Mouse (Mus musculus): ENCODE results near the gene Ms4a7. TPM values are rescaled to one million over a fixed set of nuclear protein-coding genes. Genes with fewer than 3 reads are reported as not detected.
A peak's percentile ranks its signal among the peaks of the same experiment; 100 is the strongest.

The Ms4a7 gene
- 0.09 TPM for polyA plus RNA-seq (2021)

- ChIA-PET CTCF (no interaction called here), POLR2A (no interaction called here)
- in situ Hi-C loops (cut with MboI; ENCODE audit: low pct_unique_long_range_greater_than_20kb): no loop called here
- no peak for TF ChIP-seq CTCF (IDR thresholded peaks at IDR 0.05)
- DNase-seq (ENCODE audit: low read depth, low spot score) (no peak), ATAC-seq (no peak)
- peaks cover 73% of the 10 kb centered on the region for H3K27me3 ChIP-seq
Measured at GRCm38 (mm10) chr19:11335932-11336331, at the start of gene Ms4a7. Gene Ms4a7, minus strand, starts transcription at chr19:11336146.

DNA sequence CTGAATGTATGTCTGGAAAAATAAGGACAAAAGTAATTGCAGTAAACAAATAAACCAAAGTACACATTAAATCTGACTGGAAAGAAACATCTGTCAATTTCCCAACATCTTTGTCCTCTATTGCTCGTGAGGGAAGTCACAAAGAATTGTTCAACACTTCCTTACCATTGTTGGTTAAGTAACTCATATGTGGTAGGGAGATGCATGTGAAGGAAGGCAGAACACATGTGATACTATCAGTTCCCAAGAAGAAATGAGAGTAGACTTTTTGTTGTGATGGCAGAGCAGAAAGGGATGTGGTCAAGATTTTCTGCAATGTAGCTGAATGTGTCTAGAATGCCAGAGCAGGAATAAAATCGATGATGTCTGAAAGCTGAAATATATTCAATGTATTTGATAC lies 40.5 kb upstream of the Ms4a7 start:
- DNase-seq (ENCODE audit: low read depth, low spot score) (no peak), ATAC-seq (no peak)
- in situ Hi-C loops (cut with MboI; ENCODE audit: low pct_unique_long_range_greater_than_20kb): no loop called here
- H3K27me3 ChIP-seq: peaks cover 57% of the 10 kb centered on the region
- CTCF ChIA-PET: no interaction called here
- TF ChIP-seq CTCF (IDR thresholded peaks at IDR 0.05): no peak
- POLR2A ChIA-PET: no interaction called here

- DNase-seq (ENCODE audit: low read depth, low spot score) (no peak), ATAC-seq (no peak)
- H3K27me3 ChIP-seq: peaks cover 68% of the 10 kb centered on the region
- in situ Hi-C loops (cut with MboI; ENCODE audit: low pct_unique_long_range_greater_than_20kb): no loop called here
- no peak for TF ChIP-seq CTCF (IDR thresholded peaks at IDR 0.05)
- ChIA-PET CTCF (interaction anchor here (1.1 kb wide), 1 partner anchor 11 kb away, joined by 3 read pairs; no protein-coding TSS in a partner anchor), POLR2A (no interaction called here)
Measured at GRCm38 (mm10) chr19:11375273-11375672, 39.3 kb upstream of the Ms4a7 start, which contains the start of gene Ms4a4a. Gene Ms4a4a, plus strand, starts transcription at chr19:11375523.

GRCm38 (mm10) chr19:11371181-11371580 lies 35.2 kb upstream of the Ms4a7 start:
- in situ Hi-C loops (cut with MboI; ENCODE audit: low pct_unique_long_range_greater_than_20kb): no loop called here
- CTCF ChIA-PET: no interaction called here
- DNase-seq (ENCODE audit: low read depth, low spot score) (no peak), ATAC-seq (no peak)
- peaks cover 69% of the 10 kb centered on the region for H3K27me3 ChIP-seq
- POLR2A ChIA-PET: interaction anchor here (0.7 kb wide), 1 partner anchor 123 kb away, joined by 3 read pairs; no protein-coding TSS in a partner anchor
- TF ChIP-seq CTCF (IDR thresholded peaks at IDR 0.05): no peak

DNA sequence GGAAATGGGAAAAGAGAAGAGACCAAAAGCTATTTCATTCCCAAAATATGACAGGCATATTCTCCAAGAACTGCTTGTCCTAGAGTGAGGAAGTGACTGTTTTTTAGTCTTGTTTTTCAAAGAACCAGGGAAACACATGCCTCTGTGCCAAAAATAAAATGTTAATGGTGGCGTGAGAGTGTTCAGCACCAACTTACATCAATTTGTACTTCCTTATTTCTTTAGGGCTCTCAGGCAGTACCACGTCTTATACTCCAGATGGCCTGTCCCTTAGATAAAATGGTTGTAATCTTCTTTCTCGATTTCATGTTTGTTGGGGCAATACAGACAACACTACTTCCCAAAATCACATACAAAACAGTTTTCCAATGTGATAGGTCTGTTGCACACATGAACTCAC lies 32.4 kb upstream of the Ms4a7 start:
- peaks cover 55% of the 10 kb centered on the region for H3K27me3 ChIP-seq
- ATAC-seq (no peak), DNase-seq (ENCODE audit: low read depth, low spot score) (no peak)
- TF ChIP-seq CTCF (IDR thresholded peaks at IDR 0.05): no peak
- POLR2A ChIA-PET: no interaction called here
- in situ Hi-C loops (cut with MboI; ENCODE audit: low pct_unique_long_range_greater_than_20kb): no loop called here
- CTCF ChIA-PET: no interaction called here

DNA sequence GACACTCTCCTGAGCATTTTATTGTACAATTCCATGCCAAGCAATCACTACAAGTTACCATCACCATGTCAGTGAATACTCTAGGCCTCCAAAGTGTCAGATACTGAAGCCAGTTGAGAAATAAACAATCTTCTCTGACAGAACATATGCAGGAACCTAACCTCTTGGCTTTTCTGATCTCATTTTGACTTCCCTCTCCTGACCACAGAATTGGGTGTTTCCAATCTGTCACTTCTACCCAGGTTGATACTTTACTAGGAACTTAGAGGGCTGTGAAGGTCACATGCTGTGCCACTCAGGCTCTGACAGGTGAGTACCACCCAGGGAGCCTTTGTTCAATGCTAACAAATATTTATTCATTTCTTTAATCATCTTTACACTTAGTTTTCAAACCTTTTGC lies 26.1 kb upstream of the Ms4a7 start:
- no peak for TF ChIP-seq CTCF (IDR thresholded peaks at IDR 0.05)
- POLR2A ChIA-PET: no interaction called here
- DNase-seq (ENCODE audit: low read depth, low spot score) (no peak), ATAC-seq (no peak)
- H3K27me3 ChIP-seq: peaks cover 30% of the 10 kb centered on the region
- CTCF ChIA-PET: interaction anchor here (1.2 to 1.5 kb wide), 3 partner anchors 12 to 239 kb away, joined by 3 to 7 read pairs (median 4); no protein-coding TSS in a partner anchor
- in situ Hi-C loops (cut with MboI; ENCODE audit: low pct_unique_long_range_greater_than_20kb): loop anchor here (5.0 kb wide), 1 partner anchor 240 kb away; the partner anchor contains the start of gene Ms4a6d

DNA sequence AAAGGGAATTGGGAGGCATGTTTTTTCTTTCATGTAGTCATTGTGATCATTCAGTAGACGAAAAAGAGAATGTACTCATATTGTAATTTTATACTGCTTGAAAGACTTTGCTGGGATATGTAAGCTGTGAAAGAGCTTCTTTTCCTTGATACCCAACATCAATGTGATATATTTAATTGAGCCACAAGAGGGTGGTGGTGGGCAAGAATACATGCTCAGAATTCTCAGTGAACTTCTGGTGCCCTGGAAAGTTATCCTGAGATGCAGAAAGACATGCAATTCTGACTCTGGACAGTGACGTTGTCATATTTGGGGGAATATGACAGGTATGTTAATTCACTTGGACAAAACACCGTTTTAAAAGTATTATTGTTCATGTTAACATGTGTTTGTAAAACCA lies 24.2 kb upstream of the Ms4a7 start:
- peaks cover 45% of the 10 kb centered on the region for H3K27me3 ChIP-seq
- TF ChIP-seq CTCF (IDR thresholded peaks at IDR 0.05): peak; percentile 65
- in situ Hi-C loops (cut with MboI; ENCODE audit: low pct_unique_long_range_greater_than_20kb): loop anchor here (5.0 kb wide), 1 partner anchor 242 kb away; the partner anchor contains the start of gene Ms4a6d
- ChIA-PET POLR2A (no interaction called here), CTCF (interaction anchor here (0.7 to 2.6 kb wide), 8 partner anchors 12 to 408 kb away, joined by 3 to 16 read pairs (median 4); partner anchors contain the start of gene Ms4a6d)
- no peak for DNase-seq (ENCODE audit: low read depth, low spot score)
- no peak for ATAC-seq

DNA sequence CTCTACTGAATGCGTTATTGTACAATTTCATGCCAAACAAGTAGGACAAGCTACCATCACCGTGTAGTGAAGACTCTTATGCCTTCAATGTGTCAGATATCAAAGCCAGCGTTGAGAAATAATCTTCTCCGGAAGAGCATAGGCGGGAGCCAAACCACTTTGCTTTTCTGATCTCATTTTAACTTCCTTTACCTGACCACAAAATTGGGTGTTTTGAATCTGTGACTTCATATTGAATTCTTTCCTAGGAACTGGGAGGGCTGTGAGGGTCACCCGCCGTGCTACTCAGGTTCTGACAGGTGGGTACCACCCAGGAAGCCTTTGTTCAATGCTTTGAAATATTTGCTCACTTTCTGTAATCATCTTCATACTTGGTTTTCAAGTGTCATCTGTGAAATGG lies 19.8 kb upstream of the Ms4a7 start:
- ATAC-seq (no peak), DNase-seq (ENCODE audit: low read depth, low spot score) (no peak)
- ChIA-PET CTCF (interaction anchor here (0.7 to 0.9 kb wide), 2 partner anchors 246 to 413 kb away, joined by 3 read pairs; no protein-coding TSS in a partner anchor), POLR2A (no interaction called here)
- in situ Hi-C loops (cut with MboI; ENCODE audit: low pct_unique_long_range_greater_than_20kb): no loop called here
- TF ChIP-seq CTCF (IDR thresholded peaks at IDR 0.05): no peak
- peaks cover 42% of the 10 kb centered on the region for H3K27me3 ChIP-seq

GRCm38 (mm10) chr19:11351878-11352277 lies 15.9 kb upstream of the Ms4a7 start:
- TF ChIP-seq CTCF (IDR thresholded peaks at IDR 0.05): peak; percentile 54
- ChIA-PET POLR2A (interaction anchor here (0.7 kb wide), 1 partner anchor 287 kb away, joined by 6 read pairs; no protein-coding TSS in a partner anchor), CTCF (interaction anchor here (1.0 to 3.2 kb wide), 2 partner anchors 11 to 250 kb away, joined by 3 to 15 read pairs; no protein-coding TSS in a partner anchor)
- ATAC-seq: no peak
- in situ Hi-C loops (cut with MboI; ENCODE audit: low pct_unique_long_range_greater_than_20kb): loop anchor here (5.0 kb wide), 1 partner anchor 415 kb away; no protein-coding TSS in a partner anchor
- H3K27me3 ChIP-seq: peaks cover 54% of the 10 kb centered on the region
- DNase-seq (ENCODE audit: low read depth, low spot score): no peak

DNA sequence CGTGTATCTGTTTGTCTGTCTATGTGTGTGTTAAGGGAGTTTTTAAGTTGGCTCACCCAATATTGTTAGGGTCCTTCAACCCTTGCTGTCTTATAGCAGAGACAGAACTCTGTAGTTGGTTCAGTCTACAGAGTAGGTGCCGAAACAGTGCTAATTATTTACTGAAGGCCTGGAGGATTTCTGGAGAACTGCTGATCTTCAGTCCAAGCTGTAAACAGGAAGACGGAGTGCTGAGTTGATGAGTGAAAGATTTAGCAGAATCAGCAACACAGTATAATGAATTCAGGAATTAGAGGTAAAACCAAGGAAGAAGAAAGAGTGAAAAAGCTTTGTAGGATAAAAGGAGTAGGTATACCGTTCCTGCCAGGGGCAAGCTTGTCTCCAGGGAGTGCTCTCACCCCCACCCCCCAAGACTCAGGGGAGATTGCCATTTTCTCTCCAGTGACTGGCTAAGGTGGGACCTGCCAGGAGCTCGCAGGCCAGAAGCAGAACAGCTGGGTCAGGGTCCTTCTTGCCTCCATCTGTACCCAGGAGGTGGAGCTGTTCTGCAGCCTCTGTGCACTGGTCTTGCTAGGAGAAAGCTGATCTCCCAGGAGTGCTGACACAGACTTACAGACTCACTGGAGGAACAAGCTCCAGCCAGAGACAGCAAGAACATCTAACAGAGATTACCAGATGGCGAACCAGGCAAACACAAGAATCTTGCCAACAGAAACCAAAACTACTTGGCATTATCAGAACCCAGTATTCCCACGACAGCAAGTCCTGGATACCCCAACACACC lies 13.9 kb upstream of the Ms4a7 start:
- no peak for TF ChIP-seq CTCF (IDR thresholded peaks at IDR 0.05)
- in situ Hi-C loops (cut with MboI; ENCODE audit: low pct_unique_long_range_greater_than_20kb): loop anchor here (5.0 kb wide), 1 partner anchor 417 kb away; no protein-coding TSS in a partner anchor
- CTCF ChIA-PET: interaction anchor here (0.8 to 3.2 kb wide), 4 partner anchors 9 to 252 kb away, joined by 3 to 15 read pairs (median 4); no protein-coding TSS in a partner anchor
- H3K27me3 ChIP-seq: peaks cover 47% of the 10 kb centered on the region
- ATAC-seq (peak; percentile 57), DNase-seq (ENCODE audit: low read depth, low spot score) (no peak)
- POLR2A ChIA-PET: no interaction called here

- POLR2A ChIA-PET: no interaction called here
Measured at GRCm38 (mm10) chr19:11343992-11344391, 8.0 kb upstream of the Ms4a7 start.

More at GRCm38 (mm10) chr19:11343992-11344391, 8.0 kb upstream of the Ms4a7 start:
- CTCF ChIA-PET: no interaction called here
- DNase-seq (ENCODE audit: low read depth, low spot score) (no peak), ATAC-seq (no peak)
- peaks cover 61% of the 10 kb centered on the region for H3K27me3 ChIP-seq
- no peak for TF ChIP-seq CTCF (IDR thresholded peaks at IDR 0.05)
- in situ Hi-C loops (cut with MboI; ENCODE audit: low pct_unique_long_range_greater_than_20kb): no loop called here

Measured in Patski (cell line).